Mouse (Mus musculus) forebrain, embryonic 13.5 days (tissue): ENCODE results near the gene Ppp1r1c. TPM values are rescaled to one million over a fixed set of nuclear protein-coding genes. Genes with fewer than 3 reads are reported as not detected.

Experiments used
- ATAC-seq: fragments of 200-750 bp; cut with Nextera tagmentation; 2 replicates; pipeline ENCODE4 v1.8.0; 2017
- H3K27ac ChIP-seq: fragments of 300-500 bp; sonication (generic); 2 replicates; pipeline ENCODE4 v1.5.1; 2015; ENCODE audit warnings: inconsistent platforms, mild to moderate bottlenecking, moderate library complexity
- H3K27me3 ChIP-seq: fragments of 300-500 bp; sonication (generic); 2 replicates; pipeline ENCODE4 v1.6.1; 2015; ENCODE audit warnings: mild to moderate bottlenecking, inconsistent platforms
- H3K36me3 ChIP-seq: fragments of 300-500 bp; sonication (generic); 2 replicates; pipeline ENCODE4 v1.6.1; 2015; ENCODE audit warnings: mild to moderate bottlenecking, inconsistent platforms; ENCODE audit not compliant: poor library complexity, severe bottlenecking
- H3K4me1 ChIP-seq: fragments of 300-500 bp; sonication (generic); 2 replicates; pipeline ENCODE4 v1.6.1; 2015; ENCODE audit warnings: inconsistent platforms
- H3K4me2 ChIP-seq: fragments of 300-500 bp; sonication (generic); 2 replicates; pipeline ENCODE4 v1.6.1; 2015; ENCODE audit warnings: inconsistent platforms, mild to moderate bottlenecking, moderate library complexity
- H3K4me3 ChIP-seq: fragments of 300-500 bp; sonication (generic); 2 replicates; pipeline ENCODE4 v1.5.1; 2015; ENCODE audit warnings: mild to moderate bottlenecking, inconsistent platforms
- H3K9ac ChIP-seq: fragments of 300-500 bp; sonication (generic); 2 replicates; pipeline ENCODE4 v1.6.1; 2015; ENCODE audit warnings: mild to moderate bottlenecking, inconsistent platforms
- H3K9me3 ChIP-seq: fragments of 300-500 bp; sonication (generic); replicated peaks from 2 replicates; pipeline ENCODE4 v1.6.1; 2016; ENCODE audit warnings: inconsistent platforms
- WGBS: fragments of 180-500 bp; shearing (Covaris S2); methylation state at CpG from one replicate; pipeline ENCODE4 v1.1.7; 2015; 5-methylcytosine and 5-hydroxymethylcytosine counted together
- polyA plus RNA-seq: library from polyadenylated mRNA; unstranded; fragments of >200 nt; fragmentation: Nextera tagmentation; extraction: Ambion mirVana; gene quantifications from 2 replicates; pipeline ENCODE4 v1.2.1, GENCODE M21; 2015

Ppp1r1c gene
- polyA plus RNA-seq, 1 experiment from 2014 or later: 0.22 TPM

- H3K36me3 ChIP-seq: no peaks in the 10 kb centered on the region
- no peaks in the 10 kb centered on the region for H3K9me3 ChIP-seq
- H3K4me3 ChIP-seq: no peak overlapping the region
- H3K9ac ChIP-seq: no peak overlapping the region
- 84% methylated on average over 4 of the region's 4 CpGs for WGBS
- no peak overlapping the region for H3K4me2 ChIP-seq
- H3K27ac ChIP-seq: no peak overlapping the region
- ATAC-seq: no peak
- H3K27me3 ChIP-seq: no peaks in the 10 kb centered on the region
- H3K4me1 ChIP-seq: no peaks in the 10 kb centered on the region
Observed at GRCm38 (mm10) chr2:79760018-79760417, 52.4 kb downstream of the Ppp1r1c start.

GRCm38 (mm10) chr2:79762723-79763388, 55.3 kb downstream of the Ppp1r1c start:
- no peaks in the 10 kb centered on the region for H3K36me3 ChIP-seq
- H3K4me2 ChIP-seq: no peak overlapping the region
- no peak overlapping the region for H3K9ac ChIP-seq
- no peak overlapping the region for H3K27ac ChIP-seq
- no peaks in the 10 kb centered on the region for H3K27me3 ChIP-seq
- no peaks in the 10 kb centered on the region for H3K9me3 ChIP-seq
- WGBS: 73% methylated on average over 6 of the region's 6 CpGs
- H3K4me3 ChIP-seq: no peak overlapping the region
- H3K4me1 ChIP-seq: no peaks in the 10 kb centered on the region
- ATAC-seq: no peak

GRCm38 (mm10) chr2:79765032-79765431, 57.5 kb downstream of the Ppp1r1c start:
- Histone ChIP-seq H3K27ac (no peak overlapping the region), H3K4me1 (peaks cover 7% of the 10 kb centered on the region; the same call in 1 of the 2 replicates), H3K4me2 (no peak overlapping the region), H3K9me3 (no peaks in the 10 kb centered on the region), H3K4me3 (no peak overlapping the region), H3K27me3 (no peaks in the 10 kb centered on the region), H3K9ac (no peak overlapping the region), H3K36me3 (no peaks in the 10 kb centered on the region)
- ATAC-seq: no peak
- WGBS: 88% methylated on average over 3 of the region's 3 CpGs

- H3K9me3 ChIP-seq: no peaks in the 10 kb centered on the region
- H3K27me3 ChIP-seq: no peaks in the 10 kb centered on the region
- 89% methylated on average over 7 of the region's 7 CpGs for WGBS
- no peak overlapping the region for H3K4me2 ChIP-seq
- no peaks in the 10 kb centered on the region for H3K36me3 ChIP-seq
- H3K9ac ChIP-seq: no peak overlapping the region
- peaks cover 14% of the 10 kb centered on the region; the same call in 1 of the 2 replicates for H3K4me1 ChIP-seq
- H3K4me3 ChIP-seq: no peak overlapping the region
- no peak overlapping the region for H3K27ac ChIP-seq
- ATAC-seq: no peak
Observed at GRCm38 (mm10) chr2:79765723-79766122, 58.1 kb downstream of the Ppp1r1c start.

- no peaks in the 10 kb centered on the region for H3K36me3 ChIP-seq
- no peak overlapping the region for H3K9ac ChIP-seq
- H3K9me3 ChIP-seq: no peaks in the 10 kb centered on the region
- no peak overlapping the region for H3K27ac ChIP-seq
- peaks cover 20% of the 10 kb centered on the region for H3K4me1 ChIP-seq
- no peak overlapping the region for H3K4me2 ChIP-seq
- no peak for ATAC-seq
- H3K27me3 ChIP-seq: no peaks in the 10 kb centered on the region
- WGBS: 87% methylated on average over 2 of the region's 2 CpGs
- no peak overlapping the region for H3K4me3 ChIP-seq
Observed at GRCm38 (mm10) chr2:79768625-79769024, 61.0 kb downstream of the Ppp1r1c start.

GRCm38 (mm10) chr2:79770307-79770706, 62.7 kb downstream of the Ppp1r1c start:
- Histone ChIP-seq H3K9me3 (no peaks in the 10 kb centered on the region), H3K4me1 (peaks cover 20% of the 10 kb centered on the region), H3K27me3 (no peaks in the 10 kb centered on the region), H3K4me2 (no peak overlapping the region), H3K4me3 (no peak overlapping the region), H3K9ac (no peak overlapping the region), H3K36me3 (no peaks in the 10 kb centered on the region), H3K27ac (no peak overlapping the region)
- WGBS: 15% methylated on average over 3 of the region's 3 CpGs
- ATAC-seq: peak; percentile 84

GRCm38 (mm10) chr2:79774372-79774771, 66.8 kb downstream of the Ppp1r1c start:
- peaks cover 16% of the 10 kb centered on the region for H3K4me1 ChIP-seq
- no peak overlapping the region for H3K9ac ChIP-seq
- no peak overlapping the region for H3K27ac ChIP-seq
- no peaks in the 10 kb centered on the region for H3K36me3 ChIP-seq
- no peaks in the 10 kb centered on the region for H3K9me3 ChIP-seq
- no peak overlapping the region for H3K4me2 ChIP-seq
- WGBS: 2% methylated on average over 5 of the region's 5 CpGs
- no peak overlapping the region for H3K4me3 ChIP-seq
- peak; percentile 72 for ATAC-seq
- no peaks in the 10 kb centered on the region for H3K27me3 ChIP-seq

- Histone ChIP-seq H3K27ac (no peak overlapping the region), H3K4me2 (no peak overlapping the region), H3K4me1 (no peaks in the 10 kb centered on the region), H3K27me3 (no peaks in the 10 kb centered on the region), H3K36me3 (no peaks in the 10 kb centered on the region), H3K4me3 (no peak overlapping the region), H3K9ac (no peak overlapping the region), H3K9me3 (no peaks in the 10 kb centered on the region)
- WGBS: 76% methylated on average over 2 of the region's 2 CpGs
- ATAC-seq: no peak
Observed at GRCm38 (mm10) chr2:79777801-79778200, 70.2 kb downstream of the Ppp1r1c start.

- no peaks in the 10 kb centered on the region for H3K9me3 ChIP-seq
- H3K4me1 ChIP-seq: no peaks in the 10 kb centered on the region
- WGBS: 59% methylated on average over 7 of the region's 7 CpGs
- no peaks in the 10 kb centered on the region for H3K27me3 ChIP-seq
- no peak for ATAC-seq
- no peaks in the 10 kb centered on the region for H3K36me3 ChIP-seq
- H3K27ac ChIP-seq: no peak overlapping the region
- no peak overlapping the region for H3K4me3 ChIP-seq
- no peak overlapping the region for H3K4me2 ChIP-seq
- H3K9ac ChIP-seq: no peak overlapping the region
Observed at GRCm38 (mm10) chr2:79780772-79781171, 73.2 kb downstream of the Ppp1r1c start.

GRCm38 (mm10) chr2:79785541-79786134, 78.1 kb downstream of the Ppp1r1c start:
- H3K9ac ChIP-seq: no peak overlapping the region
- no peak overlapping the region for H3K4me2 ChIP-seq
- no peak for ATAC-seq
- no peaks in the 10 kb centered on the region for H3K36me3 ChIP-seq
- 69% methylated on average over 8 of the region's 8 CpGs for WGBS
- no peaks in the 10 kb centered on the region for H3K4me1 ChIP-seq
- H3K27me3 ChIP-seq: no peaks in the 10 kb centered on the region
- H3K4me3 ChIP-seq: no peak overlapping the region
- H3K9me3 ChIP-seq: no peaks in the 10 kb centered on the region
- no peak overlapping the region for H3K27ac ChIP-seq

- no peak for ATAC-seq
- no peak overlapping the region for H3K9ac ChIP-seq
- H3K9me3 ChIP-seq: no peaks in the 10 kb centered on the region
- H3K4me3 ChIP-seq: no peak overlapping the region
- H3K4me1 ChIP-seq: no peaks in the 10 kb centered on the region
- 95% methylated on average over 11 of the region's 11 CpGs for WGBS
- no peaks in the 10 kb centered on the region for H3K36me3 ChIP-seq
- no peak overlapping the region for H3K27ac ChIP-seq
- H3K4me2 ChIP-seq: no peak overlapping the region
- H3K27me3 ChIP-seq: no peaks in the 10 kb centered on the region
Observed at GRCm38 (mm10) chr2:79786467-79786866, 78.9 kb downstream of the Ppp1r1c start.

GRCm38 (mm10) chr2:79793186-79793585, 85.6 kb downstream of the Ppp1r1c start:
- Histone ChIP-seq H3K4me3 (no peak overlapping the region), H3K4me2 (no peak overlapping the region), H3K9ac (no peak overlapping the region), H3K4me1 (no peaks in the 10 kb centered on the region), H3K9me3 (no peaks in the 10 kb centered on the region), H3K36me3 (no peaks in the 10 kb centered on the region), H3K27ac (no peak overlapping the region), H3K27me3 (no peaks in the 10 kb centered on the region)
- WGBS: 91% methylated on average over 2 of the region's 2 CpGs
- no peak for ATAC-seq

- WGBS: 66% methylated on average over 2 of the region's 2 CpGs
- Histone ChIP-seq H3K4me1 (no peaks in the 10 kb centered on the region), H3K4me2 (no peak overlapping the region), H3K9me3 (no peaks in the 10 kb centered on the region), H3K36me3 (no peaks in the 10 kb centered on the region), H3K9ac (no peak overlapping the region), H3K27me3 (no peaks in the 10 kb centered on the region), H3K4me3 (no peak overlapping the region), H3K27ac (no peak overlapping the region)
- ATAC-seq: no peak
Observed at GRCm38 (mm10) chr2:79797444-79797843, 89.9 kb downstream of the Ppp1r1c start.
